Mouse (Mus musculus) olfactory bulb, adult 2 months (tissue): Measurements from ENCODE around the gene Ccn2.

ENCODE experiments used
- CTCF ChIP-seq: fragments of 200-500 bp; IDR thresholded peaks from 2 replicates; pipeline ENCODE4 v1.5.1; 2012; ENCODE audit warnings: low read depth, mild to moderate bottlenecking, low read length, moderate library complexity; ENCODE audit not compliant: insufficient read depth
- POLR2A ChIP-seq: fragments of 200-500 bp; IDR thresholded peaks from 2 replicates; pipeline ENCODE4 v1.6.1; 2012; ENCODE audit warnings: mild to moderate bottlenecking, low read depth, low read length, moderate library complexity; ENCODE audit not compliant: insufficient read depth

GRCm38 (mm10) chr10:24593556-24593955 lies 1.7 kb upstream of the Ccn2 start:
- no peak for TF ChIP-seq CTCF
- TF ChIP-seq POLR2A: no peak
